Mouse (Mus musculus) hematopoietic stem cell, adult 5-6 weeks (primary cell): ENCODE measurements around the gene Pfkm. TPM values are rescaled to one million over a fixed set of nuclear protein-coding genes. Genes with fewer than 3 reads are reported as not detected.

ENCODE experiments used
- ATAC-seq, 2 experiments: fragments of 125-278 bp in 1 of 2; replicated peaks in 1 of 2; 2 replicates each; pipeline ENCODE4 v1.8.0; 2016 to 2017; ENCODE audit warnings: inconsistent platforms in 2 of 2, mild to moderate bottlenecking in 2 of 2, moderate number of reproducible peaks in 2 of 2, low read depth in 1 of 2, moderate TSS enrichment in 1 of 2; ENCODE audit not compliant: low FRiP score in 2 of 2, poor library complexity in 2 of 2, severe bottlenecking in 2 of 2, insufficient read depth in 1 of 2, low TSS enrichment in 1 of 2
- total RNA-seq: library from RNA; stranded (forward); fragments of 172-1452, 232-1000 nt; gene quantifications from 2 replicates; pipeline ENCODE4 v1.2.3, GENCODE M21; 2017

The Pfkm gene
- total RNA-seq, 1 experiment from 2014 or later: 41.3 TPM

DNA sequence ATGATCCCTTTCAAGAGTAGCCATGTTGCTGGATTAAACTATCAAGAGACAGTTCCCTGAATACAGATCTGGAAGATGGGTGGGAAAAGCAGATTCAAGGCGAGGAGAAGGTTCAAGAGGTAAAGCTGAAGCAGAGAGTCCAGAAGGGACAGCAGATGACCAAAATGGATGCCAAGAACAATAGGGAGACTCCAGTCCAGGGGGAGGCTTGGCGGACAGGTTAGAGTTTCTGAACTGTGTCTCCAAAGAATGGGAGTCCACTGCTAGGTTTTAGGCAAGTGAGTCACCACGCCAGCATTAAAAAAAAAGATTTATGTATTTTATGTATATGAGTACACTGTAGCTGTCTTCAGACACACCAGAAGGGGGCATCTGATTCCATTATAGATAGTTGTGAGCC is 62.2 kb downstream of the Pfkm start:
- no peak for ATAC-seq

- ATAC-seq: no peak
Observed at GRCm38 (mm10) chr15:98155272-98155671, 62.9 kb downstream of the Pfkm start.

- no peak for ATAC-seq
Observed at GRCm38 (mm10) chr15:98155944-98156343, 63.6 kb downstream of the Pfkm start.

DNA sequence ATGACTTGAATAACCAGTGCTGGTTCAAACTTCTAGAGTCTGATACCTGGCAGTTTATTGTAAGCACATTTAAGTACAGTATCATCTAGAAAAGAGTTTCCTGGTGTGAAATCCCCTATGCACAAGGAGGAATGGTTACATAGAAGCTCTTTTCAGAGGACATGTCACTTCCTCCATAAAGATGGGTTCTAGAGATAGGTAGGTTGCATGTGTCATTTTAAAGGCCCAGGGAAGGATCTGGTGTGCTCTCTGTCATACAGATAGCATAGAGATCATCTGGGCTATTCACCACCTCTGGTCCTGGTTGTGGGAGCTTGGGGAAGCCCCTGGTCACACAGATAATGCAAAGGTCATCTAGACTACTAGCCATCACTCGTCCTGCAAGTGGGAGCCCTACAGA is 64.9 kb downstream of the Pfkm start:
- no peak for ATAC-seq

- ATAC-seq: no peak; a peak in 1 of 4 replicates
Observed at GRCm38 (mm10) chr15:98161026-98161805, 68.8 kb downstream of the Pfkm start.

- ATAC-seq: no peak
Observed at GRCm38 (mm10) chr15:98162561-98162960, 70.2 kb downstream of the Pfkm start.

- ATAC-seq: no peak
Observed at GRCm38 (mm10) chr15:98165525-98165924, 73.1 kb downstream of the Pfkm start, which contains the start of gene Asb8. TSS of gene Asb8 (minus strand) at chr15:98165625.

DNA sequence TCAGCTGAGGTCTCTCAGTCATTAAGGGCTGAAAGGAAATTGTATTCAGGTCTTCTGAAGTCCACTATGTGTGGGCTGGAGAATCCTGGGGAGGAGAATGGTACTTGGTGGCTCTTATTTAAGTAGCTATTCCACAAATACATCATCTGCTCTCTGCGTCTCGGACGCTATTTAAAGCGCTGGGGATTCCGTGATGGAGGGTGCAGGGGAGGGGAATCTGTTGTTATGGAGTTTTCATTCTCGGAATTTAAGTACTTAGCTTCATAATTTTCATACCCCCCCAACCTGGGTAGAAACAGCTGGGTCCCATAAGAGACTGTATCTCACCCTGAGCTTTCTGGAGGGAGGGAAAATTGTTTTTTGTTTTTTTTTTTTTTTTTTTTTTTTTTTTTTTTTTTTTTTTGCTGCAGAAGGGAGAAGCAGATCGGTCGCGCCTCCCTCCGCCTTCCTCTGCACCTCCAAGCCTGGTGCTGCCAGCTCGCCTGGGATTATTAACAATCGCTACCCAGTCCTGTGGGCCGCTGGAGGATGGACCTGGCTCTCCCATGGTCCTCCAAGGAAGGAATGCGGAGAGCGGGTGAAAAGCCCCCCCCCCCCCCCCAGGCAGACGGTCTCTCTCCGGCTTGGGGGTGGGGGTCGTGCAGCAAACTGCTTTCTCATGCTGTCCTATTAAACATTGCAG is 74.7 kb downstream of the Pfkm start, which contains the start of gene Ccdc184:
Ccdc184 (plus strand) TSS at position 196 of the 682 bp plus-strand sequence.
- ATAC-seq: no peak

DNA sequence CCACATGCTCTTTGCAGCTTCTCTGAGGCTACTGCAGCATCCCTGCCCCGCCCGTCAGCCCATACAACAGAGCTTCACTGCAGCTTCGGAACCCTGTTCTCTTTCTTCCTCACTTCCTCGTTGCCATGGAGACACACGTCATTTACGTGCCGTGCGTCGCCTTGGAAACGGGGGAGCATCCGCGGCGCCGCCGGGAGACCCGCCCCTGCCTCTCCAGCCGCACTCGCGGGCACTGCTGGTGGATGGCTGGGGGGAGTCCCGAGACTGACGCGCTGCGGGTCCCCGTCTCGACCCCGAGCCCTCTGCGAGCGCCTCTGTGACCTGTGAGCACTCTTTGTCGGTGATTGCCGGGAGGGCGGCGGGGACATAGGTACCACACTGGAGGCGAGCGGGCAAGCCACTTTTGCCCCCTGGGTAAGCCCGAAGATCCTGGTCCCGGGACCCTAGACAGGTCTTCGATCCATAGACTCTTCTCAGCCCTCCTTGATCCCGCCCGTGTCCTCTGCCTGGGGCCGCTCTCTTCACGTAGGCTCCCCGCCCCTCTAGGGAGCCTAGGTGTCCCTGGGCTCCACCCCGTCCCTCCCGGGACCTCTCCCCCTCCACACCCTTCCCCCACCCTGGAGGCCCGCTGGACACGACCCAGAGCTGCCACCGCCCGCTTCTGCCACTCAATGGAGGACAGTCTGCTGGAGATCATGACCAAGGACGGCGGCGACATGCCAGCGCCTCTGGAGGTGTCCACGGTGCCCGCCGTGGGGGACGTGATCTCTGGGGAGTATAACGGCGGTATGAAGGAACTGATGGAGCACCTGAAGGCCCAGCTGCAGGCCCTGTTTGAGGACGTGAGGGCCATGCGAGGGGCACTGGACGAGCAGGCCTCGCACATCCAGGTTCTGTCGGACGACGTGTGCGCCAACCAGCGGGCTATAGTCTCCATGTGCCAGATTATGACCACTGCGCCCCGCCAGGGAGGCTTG is 75.5 kb downstream of the Pfkm start:
- ATAC-seq: peak; percentile 62 to 74; a peak in 3 of 4 replicates

DNA sequence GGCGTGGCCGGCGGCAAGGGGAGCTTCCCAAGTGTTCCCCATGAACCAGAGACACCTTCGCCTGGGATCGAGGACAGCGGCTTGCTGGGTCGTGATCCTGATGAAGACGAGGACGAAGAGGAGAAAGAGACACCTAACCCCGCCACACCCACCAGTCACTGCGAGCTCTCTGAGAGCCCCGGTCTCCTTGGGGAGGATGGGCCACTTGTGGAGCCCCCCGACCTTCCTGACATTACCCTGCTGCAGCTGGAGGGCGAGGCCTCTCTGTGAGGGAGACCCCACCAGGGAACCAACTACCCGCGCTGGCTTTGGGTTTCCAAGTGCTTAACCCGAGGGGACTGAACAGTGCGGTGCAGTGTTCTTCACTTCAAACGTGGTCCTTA is 76.2 kb downstream of the Pfkm start:
- ATAC-seq: no peak

GRCm38 (mm10) chr15:98170365-98170764 is 78.0 kb downstream of the Pfkm start:
- 0 out of 4 replicates have a peak, but pooled peaks of 1 of the 2 experiments have one; percentile 41 for ATAC-seq

GRCm38 (mm10) chr15:98170917-98171316 is 78.5 kb downstream of the Pfkm start:
- ATAC-seq: no peak

DNA sequence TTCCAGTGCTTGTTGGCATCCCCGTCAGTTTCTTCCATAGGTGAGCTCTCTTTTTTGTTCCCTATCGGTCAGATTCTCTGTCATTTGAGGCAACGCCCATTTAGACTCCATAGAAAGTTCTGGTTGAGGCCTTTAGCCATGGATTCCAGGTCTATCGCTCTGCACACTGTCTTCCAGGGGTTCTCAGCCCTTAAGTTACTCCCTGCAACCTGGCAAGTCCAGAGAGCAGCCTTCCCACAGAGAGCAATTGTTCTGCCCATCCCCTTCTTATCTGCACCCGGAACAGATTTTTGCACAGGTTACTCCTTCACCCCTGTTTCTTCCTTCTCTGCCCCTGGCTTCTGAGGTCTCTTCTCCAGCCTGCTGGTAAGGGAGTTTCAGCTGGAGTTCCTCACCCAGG is 79.7 kb downstream of the Pfkm start:
- ATAC-seq: no peak

DNA sequence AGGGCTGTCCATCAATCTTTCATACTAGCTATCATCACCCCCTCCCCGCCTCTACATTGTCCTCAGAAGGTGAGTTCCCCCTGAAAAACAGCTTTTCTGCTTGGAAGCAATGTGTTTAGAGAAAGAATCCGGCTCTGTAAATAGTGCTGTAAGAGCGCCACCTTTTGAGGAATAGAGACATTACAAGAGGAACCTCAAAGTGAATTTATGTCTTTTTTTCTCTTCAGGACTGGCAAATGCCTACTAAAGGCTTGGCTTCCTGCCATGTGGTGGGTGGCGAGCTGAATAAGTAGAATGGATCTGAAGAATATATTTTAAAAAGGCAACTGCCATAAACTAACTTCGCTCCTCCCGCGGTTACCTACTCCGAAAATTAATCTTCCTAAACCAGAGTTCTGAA is 81.4 kb downstream of the Pfkm start:
- ATAC-seq: no peak

- ATAC-seq: no peak
Observed at GRCm38 (mm10) chr15:98177320-98177719, 84.9 kb downstream of the Pfkm start.

DNA sequence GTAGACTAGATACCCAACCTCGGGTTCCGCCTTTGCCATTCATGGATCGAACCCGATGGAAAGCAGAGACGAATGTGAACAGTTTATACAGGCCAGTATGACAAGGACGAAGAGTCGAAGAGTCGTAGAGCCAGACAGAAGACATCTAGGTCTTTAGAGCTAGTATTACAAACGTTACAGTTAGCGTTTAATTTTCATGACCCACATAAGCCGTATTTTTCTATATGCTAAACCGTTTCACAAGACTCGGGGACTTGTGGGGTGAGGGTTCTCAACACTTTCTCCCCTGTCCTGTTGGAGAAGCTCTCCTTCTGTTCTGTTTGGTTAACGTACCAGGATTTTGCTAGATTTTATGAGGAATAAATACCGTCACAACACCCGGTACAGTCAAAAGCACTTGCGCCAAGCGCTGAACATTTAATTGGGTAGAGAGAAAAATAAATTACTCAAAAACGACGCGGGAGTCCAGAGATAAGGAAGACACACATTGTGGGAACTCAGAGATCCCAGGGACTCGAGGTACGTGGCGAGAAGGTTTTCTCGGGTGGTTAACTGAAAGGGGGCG is 88.3 kb downstream of the Pfkm start:
- ATAC-seq: no peak

GRCm38 (mm10) chr15:98181132-98181711 is 88.8 kb downstream of the Pfkm start:
- peak; percentile 89 to 98 for ATAC-seq
